Mouse (Mus musculus) limb, embryonic 13.5 days (tissue): ENCODE data around the gene Ano2. TPM values are rescaled to one million over a fixed set of nuclear protein-coding genes. Genes with fewer than 3 reads are reported as not detected.

Source experiments
- ATAC-seq: fragments of 200-750 bp; cut with Nextera tagmentation; 2 replicates; pipeline ENCODE4 v1.8.0; 2017; ENCODE audit warnings: low read depth, moderate number of reproducible peaks, moderate TSS enrichment; ENCODE audit not compliant: low FRiP score
- H3K27ac ChIP-seq: fragments of 300-500 bp; sonication (generic); 2 replicates; pipeline ENCODE4 v1.5.1; 2015; ENCODE audit warnings: inconsistent platforms, mild to moderate bottlenecking, moderate library complexity
- H3K27me3 ChIP-seq: fragments of 300-500 bp; sonication (generic); 2 replicates; pipeline ENCODE4 v1.6.1; 2015; ENCODE audit warnings: mild to moderate bottlenecking, inconsistent platforms
- H3K36me3 ChIP-seq: fragments of 300-500 bp; sonication (generic); 2 replicates; pipeline ENCODE4 v1.6.1; 2015; ENCODE audit warnings: inconsistent platforms, mild to moderate bottlenecking, moderate library complexity
- H3K4me1 ChIP-seq: fragments of 300-500 bp; sonication (generic); 2 replicates; pipeline ENCODE4 v1.6.1; 2015; ENCODE audit warnings: inconsistent platforms
- H3K4me2 ChIP-seq: fragments of 300-500 bp; sonication (generic); replicated peaks from 2 replicates; pipeline ENCODE4 v1.6.1; 2015; ENCODE audit warnings: inconsistent platforms, mild to moderate bottlenecking, moderate library complexity
- H3K4me3 ChIP-seq: fragments of 300-500 bp; sonication (generic); 2 replicates; pipeline ENCODE4 v1.5.1; 2015; ENCODE audit warnings: moderate library complexity, mild to moderate bottlenecking, inconsistent platforms
- H3K9ac ChIP-seq: fragments of 300-500 bp; sonication (generic); 2 replicates; pipeline ENCODE4 v1.6.1; 2015; ENCODE audit warnings: mild to moderate bottlenecking, inconsistent platforms
- H3K9me3 ChIP-seq: fragments of 300-500 bp; sonication (generic); 2 replicates; pipeline ENCODE4 v1.6.1; 2016; ENCODE audit warnings: inconsistent platforms
- WGBS: fragments of 180-500 bp; shearing (Covaris S2); methylation state at CpG from one replicate; pipeline ENCODE4 v1.1.7; 2015; 5-methylcytosine and 5-hydroxymethylcytosine counted together
- polyA plus RNA-seq: library from polyadenylated mRNA; unstranded; fragments of >200 nt; fragmentation: Nextera tagmentation; extraction: Ambion mirVana; gene quantifications from 2 replicates; pipeline ENCODE4 v1.2.1, GENCODE M21; 2015

Gene Ano2
- polyA plus RNA-seq, 1 experiment from 2014 or later: not detected

GRCm38 (mm10) chr6:125931926-125932325 lies 241.7 kb downstream of the Ano2 start:
- no peak for ATAC-seq
- Histone ChIP-seq H3K9me3 (no peaks in the 10 kb centered on the region), H3K27me3 (no peaks in the 10 kb centered on the region; the same call in 1 of the 2 replicates), H3K9ac (no peak overlapping the region), H3K4me1 (no peaks in the 10 kb centered on the region), H3K27ac (no peak overlapping the region), H3K4me3 (no peak overlapping the region), H3K36me3 (no peaks in the 10 kb centered on the region), H3K4me2 (no peak overlapping the region)
- WGBS: 68% methylated on average over 7 of the region's 7 CpGs

- no peak overlapping the region for H3K4me3 ChIP-seq
- H3K4me2 ChIP-seq: no peak overlapping the region
- H3K27ac ChIP-seq: no peak overlapping the region
- H3K9me3 ChIP-seq: no peaks in the 10 kb centered on the region
- no peaks in the 10 kb centered on the region for H3K4me1 ChIP-seq
- 0 out of 2 replicates have a peak, but pooled peaks have one; percentile 57 for ATAC-seq
- no peaks in the 10 kb centered on the region for H3K36me3 ChIP-seq
- H3K9ac ChIP-seq: no peak overlapping the region
- WGBS: 17% methylated on average over 3 of the region's 3 CpGs
- no peaks in the 10 kb centered on the region for H3K27me3 ChIP-seq
Measured at GRCm38 (mm10) chr6:125954965-125955364, 264.7 kb downstream of the Ano2 start.

GRCm38 (mm10) chr6:125973551-125973950 lies 283.3 kb downstream of the Ano2 start:
- Histone ChIP-seq H3K27me3 (no peaks in the 10 kb centered on the region), H3K4me2 (no peak overlapping the region), H3K9me3 (no peaks in the 10 kb centered on the region), H3K4me3 (no peak overlapping the region), H3K9ac (no peak overlapping the region), H3K27ac (no peak overlapping the region), H3K4me1 (peaks cover 9% of the 10 kb centered on the region), H3K36me3 (no peaks in the 10 kb centered on the region)
- no peak for ATAC-seq

GRCm38 (mm10) chr6:125975788-125976465 lies 285.7 kb downstream of the Ano2 start:
- Histone ChIP-seq H3K9ac (no peak overlapping the region), H3K4me3 (no peak overlapping the region), H3K27me3 (no peaks in the 10 kb centered on the region), H3K9me3 (no peaks in the 10 kb centered on the region), H3K4me2 (peak overlapping the region; percentile 27), H3K4me1 (peaks cover 9% of the 10 kb centered on the region), H3K36me3 (no peaks in the 10 kb centered on the region), H3K27ac (no peak overlapping the region)
- WGBS: 12% methylated on average over 15 of the region's 15 CpGs
- no peak for ATAC-seq

GRCm38 (mm10) chr6:125979601-125980000 lies 289.4 kb downstream of the Ano2 start:
- Histone ChIP-seq H3K27me3 (no peaks in the 10 kb centered on the region), H3K4me1 (peaks cover 9% of the 10 kb centered on the region), H3K9me3 (no peaks in the 10 kb centered on the region), H3K9ac (no peak overlapping the region), H3K36me3 (no peaks in the 10 kb centered on the region), H3K4me2 (no peak overlapping the region), H3K4me3 (no peak overlapping the region), H3K27ac (no peak overlapping the region)
- no peak for ATAC-seq
- 89% methylated on average over 5 of the region's 5 CpGs for WGBS

GRCm38 (mm10) chr6:125984050-125984449 lies 293.8 kb downstream of the Ano2 start:
- no peak overlapping the region for H3K4me3 ChIP-seq
- ATAC-seq: no peak
- no peak overlapping the region for H3K27ac ChIP-seq
- WGBS: 88% methylated on average over 4 of the region's 4 CpGs
- H3K36me3 ChIP-seq: no peaks in the 10 kb centered on the region
- no peak overlapping the region for H3K9ac ChIP-seq
- no peaks in the 10 kb centered on the region for H3K9me3 ChIP-seq
- H3K4me1 ChIP-seq: no peaks in the 10 kb centered on the region
- H3K27me3 ChIP-seq: no peaks in the 10 kb centered on the region
- no peak overlapping the region for H3K4me2 ChIP-seq

- WGBS: 52% methylated on average over 6 of the region's 6 CpGs
- H3K4me2 ChIP-seq: no peak overlapping the region
- H3K27ac ChIP-seq: no peak overlapping the region
- H3K4me3 ChIP-seq: no peak overlapping the region
- ATAC-seq: no peak
- H3K9me3 ChIP-seq: no peaks in the 10 kb centered on the region
- H3K4me1 ChIP-seq: peaks cover 3% of the 10 kb centered on the region; the same call in 1 of the 2 replicates
- H3K36me3 ChIP-seq: no peaks in the 10 kb centered on the region
- no peaks in the 10 kb centered on the region for H3K27me3 ChIP-seq
- no peak overlapping the region for H3K9ac ChIP-seq
Measured at GRCm38 (mm10) chr6:125992731-125993130, 302.5 kb downstream of the Ano2 start.

GRCm38 (mm10) chr6:126001797-126002196 lies 311.6 kb downstream of the Ano2 start:
- H3K9ac ChIP-seq: no peak overlapping the region
- H3K27ac ChIP-seq: peak overlapping the region; percentile 74
- no peaks in the 10 kb centered on the region for H3K9me3 ChIP-seq
- H3K36me3 ChIP-seq: no peaks in the 10 kb centered on the region
- no peak overlapping the region for H3K4me3 ChIP-seq
- 6% methylated on average over 2 of the region's 2 CpGs for WGBS
- H3K27me3 ChIP-seq: no peaks in the 10 kb centered on the region
- H3K4me2 ChIP-seq: no peak overlapping the region; the same call in 1 of the 2 replicates
- ATAC-seq: peak; percentile 51
- H3K4me1 ChIP-seq: peaks cover 36% of the 10 kb centered on the region

- WGBS: 13% methylated on average over 4 of the region's 4 CpGs
- peak overlapping the region; percentile 74; the same call in 1 of the 2 replicates for H3K27ac ChIP-seq
- H3K4me3 ChIP-seq: no peak overlapping the region
Measured at GRCm38 (mm10) chr6:126003002-126003742, 313.0 kb downstream of the Ano2 start.

GRCm38 (mm10) chr6:126006647-126007046 lies 316.4 kb downstream of the Ano2 start:
- Histone ChIP-seq H3K27me3 (no peaks in the 10 kb centered on the region), H3K27ac (no peak overlapping the region), H3K4me2 (no peak overlapping the region), H3K9ac (no peak overlapping the region), H3K4me1 (peaks cover 39% of the 10 kb centered on the region), H3K9me3 (no peaks in the 10 kb centered on the region), H3K36me3 (no peaks in the 10 kb centered on the region), H3K4me3 (no peak overlapping the region)
- 86% methylated on average over 6 of the region's 6 CpGs for WGBS
- ATAC-seq: no peak

More at GRCm38 (mm10) chr6:126003002-126003742, 313.0 kb downstream of the Ano2 start:
- Histone ChIP-seq H3K9me3 (no peaks in the 10 kb centered on the region), H3K4me2 (0 out of 2 replicates have a peak overlapping the region, but pooled peaks have one; percentile 9), H3K9ac (0 out of 2 replicates have a peak overlapping the region, but pooled peaks have one; percentile 20), H3K36me3 (no peaks in the 10 kb centered on the region), H3K27me3 (no peaks in the 10 kb centered on the region), H3K4me1 (peaks cover 29% of the 10 kb centered on the region)
- peak; percentile 87 for ATAC-seq

- no peak overlapping the region; the same call in 1 of the 2 replicates for H3K27ac ChIP-seq
- no peaks in the 10 kb centered on the region for H3K36me3 ChIP-seq
- no peak overlapping the region for H3K4me2 ChIP-seq
- no peak for ATAC-seq
- H3K9ac ChIP-seq: no peak overlapping the region
- H3K4me1 ChIP-seq: peaks cover 20% of the 10 kb centered on the region
- no peaks in the 10 kb centered on the region for H3K9me3 ChIP-seq
- WGBS: 7% methylated on average over 3 of the region's 3 CpGs
- H3K27me3 ChIP-seq: no peaks in the 10 kb centered on the region
- H3K4me3 ChIP-seq: no peak overlapping the region
Measured at GRCm38 (mm10) chr6:126009083-126009482, 318.9 kb downstream of the Ano2 start.

- no peaks in the 10 kb centered on the region for H3K9me3 ChIP-seq
- 69% methylated on average over 2 of the region's 2 CpGs for WGBS
- H3K27me3 ChIP-seq: no peaks in the 10 kb centered on the region
Measured at GRCm38 (mm10) chr6:126016991-126017390, 326.8 kb downstream of the Ano2 start.

More at GRCm38 (mm10) chr6:126016991-126017390, 326.8 kb downstream of the Ano2 start:
- Histone ChIP-seq H3K9ac (no peak overlapping the region), H3K4me2 (no peak overlapping the region), H3K36me3 (no peaks in the 10 kb centered on the region), H3K27ac (no peak overlapping the region), H3K4me3 (no peak overlapping the region), H3K4me1 (no peaks in the 10 kb centered on the region)
- ATAC-seq: no peak
